Mouse (Mus musculus) cerebellum, adult 2 months (tissue): ENCODE measurements at regions not wholly inside any gene's neighbourhood (a gene's known extent, or its start where the extent isn't known, plus 50 kb on each side); places are given as distances from the start of the nearest gene placed in this dataset.

Source experiments
- CTCF ChIP-seq: fragments of 200-500 bp; IDR thresholded peaks from 2 replicates; pipeline ENCODE4 v1.5.1; 2011; ENCODE audit warnings: low read depth, mild to moderate bottlenecking, control low read depth, low read length, moderate library complexity, borderline replicate concordance; ENCODE audit not compliant: insufficient read depth
- POLR2A ChIP-seq: fragments of 200-500 bp; IDR thresholded peaks from 2 replicates; pipeline ENCODE4 v1.6.1; 2011; ENCODE audit warnings: low read length, control low read depth, borderline replicate concordance; ENCODE audit not compliant: insufficient read depth

GRCm38 (mm10) chr1:152275011-152275410, 111.5 kb downstream of the Tsen15 start:
- TF ChIP-seq POLR2A (no peak), CTCF (no peak)
